Mouse (Mus musculus) cerebellum, postnatal 4 days (tissue): ENCODE data around the gene Zfp53.
"Not testable (repeated sequence)": the region's sequence is repeated elsewhere in the genome, so short reads cannot be mapped to it uniquely, and the experiment has no call there.

Experiments used
- DNase-seq, 2 experiments: peaks; one replicate each; pipeline ENCODE4 v3.0.0; 2022; ENCODE audit warnings: low spot score in 2 of 2, mixed read lengths in 1 of 2

The Zfp53 gene

DNA sequence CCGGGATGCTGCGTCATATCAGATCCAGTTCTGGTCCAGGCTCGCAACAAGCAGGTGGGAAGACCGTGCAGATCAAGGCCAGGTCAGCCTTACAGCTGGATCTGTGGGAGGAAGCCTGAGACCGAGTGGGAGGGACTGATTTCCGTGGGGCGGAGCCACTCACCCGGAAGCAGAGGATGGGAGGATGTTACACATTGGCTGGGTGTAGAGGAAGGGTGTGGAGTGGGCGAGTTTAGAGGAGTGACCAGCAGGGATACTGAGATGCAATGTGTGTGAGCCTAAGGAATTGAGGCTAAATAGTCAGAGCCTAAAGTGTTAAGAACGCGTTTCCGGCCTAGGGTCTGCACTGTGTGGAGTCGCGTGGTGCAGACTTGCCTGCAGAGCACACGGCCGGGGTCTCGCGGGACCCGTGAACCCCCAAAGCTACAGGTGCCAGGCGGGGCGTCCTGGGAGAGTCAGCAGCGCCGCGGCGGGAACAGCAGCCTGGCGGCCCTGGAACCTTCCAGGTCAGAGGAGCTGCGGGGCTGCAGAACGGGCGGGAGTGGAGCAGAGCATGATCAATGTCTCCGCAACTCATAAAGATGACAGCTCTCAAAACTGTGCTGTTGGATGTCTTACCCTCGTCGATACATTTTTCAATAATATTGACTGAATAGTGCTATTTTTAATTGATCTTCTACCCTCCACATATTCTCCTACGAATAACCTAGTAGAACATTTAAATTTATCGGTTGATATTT lies at the start of gene Zfp53:
Gene Zfp53, plus strand, starts transcription at position 239 of the 740 bp plus-strand sequence.
- peak; percentile 54 to 71 for DNase-seq

- DNase-seq = peak in 1 of 2 experiments; percentile 66
These were observed 39.1 kb upstream of the Zfp53 start for GRCm38 (mm10) chr17:21449669-21450068.

DNA sequence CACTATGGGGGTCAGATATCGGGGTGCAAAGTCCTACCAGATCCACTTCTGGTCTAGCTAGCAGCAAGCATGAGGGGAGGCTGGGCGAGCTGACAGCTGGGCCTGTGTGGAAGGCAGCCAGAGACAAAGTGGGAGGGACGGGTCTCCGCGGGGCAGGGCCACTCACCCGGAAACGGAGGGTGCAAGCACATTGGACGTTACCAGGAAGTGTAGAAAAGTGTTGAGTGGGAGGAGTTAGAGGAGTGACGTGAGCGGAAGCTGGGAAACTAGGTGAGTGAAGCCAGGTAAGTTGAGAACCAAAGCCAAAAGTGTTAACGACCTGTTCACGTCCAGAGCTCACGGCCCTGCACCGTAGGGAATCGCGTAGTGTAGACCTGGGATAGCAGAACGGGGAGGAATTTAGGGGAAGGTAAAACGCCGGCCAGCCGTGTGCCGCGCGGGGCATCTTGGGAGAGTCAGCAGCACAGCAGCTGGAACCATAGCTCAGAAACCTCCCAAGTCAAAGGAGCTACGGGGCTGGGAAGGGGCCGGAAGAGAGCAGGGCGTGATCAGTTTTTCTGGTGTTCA lies 38.6 kb upstream of the Zfp53 start, which contains the start of gene Zfp51:
Gene Zfp51, plus strand, starts transcription at position 237 of the 567 bp plus-strand sequence.
- DNase-seq = peak; percentile 63 to 83

- DNase-seq = no peak
These were observed 25.2 kb upstream of the Zfp53 start for GRCm38 (mm10) chr17:21463550-21463949.

- no peak for DNase-seq
These were observed 16.7 kb upstream of the Zfp53 start for GRCm38 (mm10) chr17:21472032-21472652.

DNA sequence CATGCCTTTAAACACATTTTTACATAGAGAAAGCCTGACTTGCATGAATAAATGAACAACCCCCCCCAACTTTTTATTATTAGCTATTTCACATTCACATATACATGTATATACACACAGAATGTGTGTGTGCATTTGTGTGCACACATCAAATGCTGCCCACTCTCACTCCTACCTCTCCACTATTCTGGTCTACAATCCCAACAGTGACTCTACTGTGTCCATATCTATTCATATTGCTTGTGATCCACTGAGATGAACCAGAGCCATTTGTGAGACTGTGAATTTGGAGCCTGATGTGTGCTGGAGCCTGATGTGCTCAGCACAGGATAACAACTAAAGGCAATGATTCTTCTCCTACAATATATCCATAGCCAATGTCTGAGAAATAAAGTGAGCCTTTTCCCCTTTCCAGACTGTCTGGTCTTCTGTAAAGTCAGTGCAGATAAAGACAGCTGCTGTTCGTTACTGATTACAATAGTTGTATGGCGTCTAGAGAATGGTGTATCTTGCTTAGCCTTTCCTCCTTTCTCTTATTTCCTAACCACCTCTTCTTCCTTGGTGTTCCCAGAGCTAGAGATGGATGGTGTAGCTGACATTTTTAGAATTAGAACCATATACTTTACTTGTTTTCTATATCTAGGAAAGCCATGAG lies 16.0 kb upstream of the Zfp53 start:
- DNase-seq = no peak

DNA sequence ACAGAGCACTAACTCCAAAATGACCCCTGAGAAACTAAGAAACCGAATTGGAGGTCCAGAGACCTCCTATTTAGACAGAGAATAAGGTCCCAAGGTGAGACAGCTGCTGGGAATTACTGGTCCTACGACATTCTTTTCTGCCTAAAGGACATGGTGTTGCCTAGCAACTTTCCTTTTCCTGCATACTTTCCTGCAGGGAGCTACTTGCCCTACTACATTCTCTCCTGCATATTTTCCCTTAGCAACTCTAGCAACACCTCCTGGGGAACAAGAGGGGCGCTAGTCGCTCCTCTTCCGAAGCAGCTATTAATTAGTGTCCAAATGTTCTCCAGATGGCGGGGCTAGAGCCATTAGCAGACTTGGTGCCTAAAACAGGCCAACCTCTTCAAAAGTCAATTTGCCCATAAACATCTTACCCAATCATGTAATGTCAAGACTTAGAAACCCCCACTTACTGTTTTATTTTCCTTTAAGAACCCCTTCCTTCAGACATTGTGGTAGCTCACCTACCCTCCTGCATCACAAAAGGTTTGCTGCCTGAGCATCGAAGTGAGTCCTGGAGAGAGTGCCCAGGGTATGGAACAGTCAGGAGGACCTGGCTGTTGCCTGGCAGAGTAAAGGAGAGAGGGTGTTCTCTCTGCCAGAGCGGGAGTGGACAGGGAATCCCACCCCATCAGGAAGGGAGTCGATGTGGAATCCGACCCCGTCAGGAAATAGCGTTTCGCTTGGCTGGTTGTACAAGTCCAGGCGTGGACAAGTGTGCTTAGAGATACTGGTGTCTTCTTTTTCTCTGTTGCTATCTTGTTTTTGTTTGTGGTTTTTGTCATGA lies 15.2 kb upstream of the Zfp53 start:
- no peak for DNase-seq

- DNase-seq = not testable (repeated sequence)
These were observed 14.1 kb upstream of the Zfp53 start for GRCm38 (mm10) chr17:21474729-21475128.

DNA sequence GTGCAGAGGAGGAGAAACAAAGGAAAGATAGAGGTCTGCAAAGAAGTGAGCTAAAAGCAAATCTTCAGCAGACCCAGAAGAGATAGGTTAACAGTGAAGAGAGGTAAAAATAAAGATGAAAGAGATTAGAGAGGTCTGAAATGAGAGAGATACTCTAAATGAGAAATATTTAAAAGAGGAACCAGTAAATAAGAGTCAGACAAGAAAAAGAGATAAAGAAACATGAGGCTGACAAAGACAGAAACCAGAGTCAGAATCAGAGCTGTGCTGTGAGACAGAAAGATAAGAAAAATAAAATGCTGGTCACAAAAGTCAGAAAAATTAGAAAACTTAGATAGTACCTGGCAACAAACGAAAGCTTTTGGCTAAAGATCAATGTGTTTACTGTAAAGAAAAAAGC lies 13.5 kb upstream of the Zfp53 start:
- not testable (repeated sequence) for DNase-seq

GRCm38 (mm10) chr17:21476351-21476750 lies 12.4 kb upstream of the Zfp53 start:
- DNase-seq = not testable (repeated sequence)

DNA sequence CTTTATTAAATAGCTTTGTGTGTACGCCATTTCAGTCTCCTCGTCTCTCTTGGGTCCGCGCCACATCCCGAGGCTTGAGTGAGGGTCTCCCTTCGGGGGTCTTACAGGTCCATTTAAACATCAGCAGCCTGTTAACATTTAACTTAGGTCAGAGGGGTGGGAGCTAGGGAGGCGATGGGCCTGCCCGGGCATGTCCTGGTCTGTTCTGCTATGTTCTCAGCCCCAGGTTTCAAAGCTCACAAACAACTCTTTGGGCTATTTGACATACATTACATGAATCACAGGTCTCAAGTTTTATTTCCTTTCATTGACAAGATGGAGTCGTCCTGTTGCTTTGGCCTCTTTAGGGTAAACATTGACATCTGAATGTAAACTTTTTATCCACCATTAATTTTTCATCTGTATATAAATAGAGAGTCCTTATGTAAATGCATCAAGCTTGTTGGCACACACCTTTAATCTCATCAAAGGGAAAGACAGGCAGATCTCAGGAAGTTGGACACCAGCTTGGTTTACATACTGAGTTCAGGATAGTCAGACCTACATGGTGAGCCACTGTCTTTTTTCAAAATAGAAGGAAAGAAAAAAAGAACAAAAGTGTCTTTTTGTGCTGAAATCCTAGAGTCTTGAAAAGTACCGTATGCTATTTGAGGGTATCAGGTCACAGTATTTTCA lies 10.6 kb upstream of the Zfp53 start:
- DNase-seq = not testable (repeated sequence)

DNA sequence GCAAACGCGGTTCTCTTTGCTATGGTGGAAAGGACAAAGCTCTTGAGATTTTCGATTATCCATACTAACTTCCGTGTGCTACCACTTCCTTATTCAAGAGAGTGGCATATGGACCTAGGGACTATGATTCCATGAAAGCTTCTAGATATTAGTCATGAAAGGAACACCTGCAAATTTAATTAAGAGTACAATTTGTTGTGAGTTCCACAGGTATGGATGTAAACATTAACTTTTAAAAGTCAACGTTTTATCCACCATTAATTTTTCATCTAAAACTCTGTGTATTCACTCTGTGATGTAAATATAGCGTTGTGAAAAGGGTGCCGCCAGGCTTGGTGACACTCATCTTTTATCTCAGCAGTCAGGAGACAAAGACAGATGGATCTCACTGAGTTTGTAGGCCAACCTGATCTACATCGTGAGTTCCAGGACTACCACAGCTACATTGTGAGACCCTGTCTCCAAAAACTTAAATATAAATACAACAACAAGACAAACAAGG lies 753 bp downstream of the Zfp53 start:
- no peak for DNase-seq

GRCm38 (mm10) chr17:21501365-21501764 lies 12.6 kb downstream of the Zfp53 start:
- no peak for DNase-seq

GRCm38 (mm10) chr17:21504524-21504923 lies 15.7 kb downstream of the Zfp53 start:
- DNase-seq = no peak

DNA sequence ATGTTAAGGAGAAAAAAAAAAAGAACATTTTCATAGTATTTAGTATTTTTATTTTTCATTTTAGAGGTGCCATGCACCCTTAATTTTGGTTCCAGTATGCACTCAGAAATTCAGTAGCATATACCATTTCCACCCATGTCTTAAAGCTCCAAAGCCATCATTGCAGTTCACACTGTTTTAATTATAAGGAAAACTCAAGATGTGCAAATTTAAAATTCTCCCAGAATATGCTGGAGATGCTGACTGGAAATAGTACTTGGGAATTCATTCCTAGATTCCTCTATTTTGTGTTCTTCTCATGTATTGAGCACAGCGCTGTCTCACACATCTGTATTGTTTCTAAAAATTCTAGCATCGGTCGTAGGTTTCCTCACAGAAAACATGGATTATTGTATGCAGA lies 17.5 kb downstream of the Zfp53 start:
- no peak for DNase-seq

GRCm38 (mm10) chr17:21509756-21510155 lies 21.0 kb downstream of the Zfp53 start:
- DNase-seq = no peak

DNA sequence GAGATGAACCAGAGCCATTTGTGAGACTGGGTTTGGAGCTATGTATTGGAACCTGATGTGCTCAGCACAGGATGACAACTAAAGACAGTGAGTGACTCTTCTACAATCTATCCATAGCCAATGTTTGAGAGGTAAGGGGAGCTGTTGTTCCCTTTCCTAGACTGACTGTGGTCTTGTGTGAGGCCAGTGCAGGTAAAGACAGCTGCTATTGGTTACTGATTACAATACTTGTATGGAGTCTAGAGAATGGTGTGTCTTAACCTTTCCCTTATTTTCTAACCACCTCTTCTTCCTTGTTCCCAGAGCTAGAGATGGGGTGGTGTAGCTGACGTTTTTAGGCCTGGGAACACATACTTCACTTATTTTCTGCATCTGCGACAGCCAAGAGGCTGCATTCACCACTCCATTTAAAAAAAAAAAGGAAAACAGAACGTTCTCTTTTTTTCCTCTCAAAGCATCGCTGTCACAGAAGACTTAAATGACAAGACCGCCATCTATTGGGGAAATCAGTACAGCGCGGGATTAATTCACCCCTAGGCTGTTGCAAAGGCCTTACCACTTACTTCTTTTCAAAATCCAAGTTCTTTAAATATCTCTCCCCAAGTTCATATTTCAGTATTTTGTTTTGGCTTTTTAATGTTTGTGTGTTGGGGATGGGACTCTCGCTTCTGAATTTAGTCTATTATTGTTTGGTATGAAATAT lies 26.8 kb downstream of the Zfp53 start:
- peak in 1 of 2 experiments; percentile 57 for DNase-seq

- peak; percentile 32 to 60 for DNase-seq
These were observed 27.7 kb downstream of the Zfp53 start for GRCm38 (mm10) chr17:21516201-21517129.

DNA sequence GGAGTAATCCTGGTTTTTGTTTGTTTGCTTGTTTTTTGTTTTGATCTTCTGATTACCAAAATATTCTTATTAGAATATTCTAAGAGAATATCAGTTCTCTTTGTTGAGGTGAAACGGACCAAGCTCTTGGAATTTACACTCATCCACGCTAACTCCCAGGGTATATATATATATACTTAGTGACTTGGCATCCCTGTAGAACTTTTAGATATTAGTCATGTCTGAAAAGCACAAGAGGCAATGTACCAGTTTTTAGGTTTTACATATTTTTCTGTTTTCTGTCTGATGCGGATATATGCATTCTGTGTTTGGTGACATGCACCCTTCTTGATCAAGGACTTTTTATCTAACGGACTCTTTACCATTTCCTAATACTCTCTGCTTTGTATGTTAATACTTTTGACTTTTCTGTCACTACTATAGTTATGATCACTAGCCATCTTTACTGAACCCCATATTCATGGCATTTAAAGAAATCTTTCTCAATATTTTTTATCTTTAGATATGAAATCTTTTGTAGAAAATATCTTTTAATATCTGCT lies 28.4 kb downstream of the Zfp53 start:
- DNase-seq = no peak
